Mouse (Mus musculus): ENCODE data around the gene 1700067P10Rik.

DNA sequence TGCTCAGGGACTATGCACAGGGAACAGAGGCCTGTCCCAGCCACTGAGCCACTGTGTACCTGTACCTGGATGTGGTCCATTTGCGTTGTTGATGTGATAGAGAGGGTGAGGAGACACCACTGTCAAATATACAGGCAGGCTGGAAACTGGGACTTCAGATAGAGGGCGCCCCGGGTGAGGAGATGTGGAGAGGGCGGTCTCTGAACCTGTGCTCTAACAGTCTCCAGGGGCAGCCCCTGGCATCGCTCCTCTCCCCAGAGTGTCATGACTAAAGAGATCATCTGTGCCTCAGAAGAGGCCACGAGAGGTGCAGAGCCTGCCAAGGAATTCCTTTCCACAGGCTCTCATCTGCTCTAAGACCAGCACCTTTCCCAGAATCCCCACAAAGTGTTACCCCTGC lies 18.7 kb downstream of the 1700067P10Rik start:
- TF ChIP-seq CTCF (IDR thresholded peaks at IDR 0.05; ENCODE audit: borderline replicate concordance, insufficient read depth, low read length) (no peak), POLR2A (IDR thresholded peaks at IDR 0.05; ENCODE audit: low read depth, low read length) (no peak)

All from embryonic fibroblast, embryonic 13.5 days (primary cell).